Mouse (Mus musculus): ENCODE results near the gene Arhgap8. TPM values are rescaled to one million over a fixed set of nuclear protein-coding genes. Genes with fewer than 3 reads are reported as not detected.

Arhgap8 gene
- polyA plus RNA-seq, 1 experiment from 2014 or later: 4.3 TPM

- Histone ChIP-seq H3K4me1 (peaks cover 58% of the 10 kb centered on the region), H3K9me3 (no peaks in the 10 kb centered on the region), H3K4me3 (no peak overlapping the region), H3K27me3 (replicated peaks) (no peaks in the 10 kb centered on the region), H3K36me3 (no peaks in the 10 kb centered on the region), H3K27ac (peak overlapping the region; percentile 70), H3K9ac (0 out of 2 replicates have a peak overlapping the region, but pooled peaks have one; percentile 30), H3K4me2 (replicated peaks) (peak overlapping the region; percentile 38)
- WGBS: 16% methylated on average over 20 of the region's 20 CpGs
- ATAC-seq (ENCODE audit: low FRiP score, low read depth): peak; percentile 84
Measured at GRCm38 (mm10) chr15:84775421-84776174, 55.7 kb downstream of the Arhgap8 start.

DNA sequence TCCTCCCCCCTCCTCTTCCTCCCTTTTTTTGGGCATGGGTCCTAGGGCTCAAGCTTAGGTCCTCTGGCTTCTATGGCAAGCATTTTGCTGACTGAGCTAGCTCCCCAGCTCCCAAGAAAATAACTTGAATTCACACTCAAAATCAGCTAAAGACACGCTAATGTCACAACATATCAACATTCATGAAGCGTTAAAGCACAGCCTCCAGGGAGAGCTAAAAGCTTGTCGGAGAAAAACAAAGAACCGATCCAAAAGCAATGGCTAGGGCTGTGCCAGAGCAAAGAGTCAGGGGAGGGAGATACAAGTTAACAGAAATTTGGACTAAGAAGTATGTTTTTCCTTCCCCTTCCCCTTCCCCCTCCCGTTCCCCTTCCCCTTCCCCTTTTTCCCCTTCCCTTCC is 58.7 kb downstream of the Arhgap8 start:
- Histone ChIP-seq H3K9ac (no peak overlapping the region), H3K36me3 (no peaks in the 10 kb centered on the region), H3K4me2 (replicated peaks) (no peak overlapping the region), H3K9me3 (no peaks in the 10 kb centered on the region), H3K4me1 (peaks cover 39% of the 10 kb centered on the region), H3K27ac (no peak overlapping the region), H3K4me3 (no peak overlapping the region), H3K27me3 (replicated peaks) (no peaks in the 10 kb centered on the region)
- 43% methylated on average over 5 of the region's 5 CpGs for WGBS
- no peak for ATAC-seq (ENCODE audit: low FRiP score, low read depth)

- Histone ChIP-seq H3K4me1 (no peaks in the 10 kb centered on the region), H3K9me3 (no peaks in the 10 kb centered on the region), H3K27ac (no peak overlapping the region), H3K36me3 (peaks cover 51% of the 10 kb centered on the region), H3K4me3 (no peak overlapping the region), H3K4me2 (replicated peaks) (no peak overlapping the region), H3K27me3 (replicated peaks) (no peaks in the 10 kb centered on the region), H3K9ac (no peak overlapping the region)
- 96% methylated on average over 16 of the region's 16 CpGs for WGBS
- no peak for ATAC-seq (ENCODE audit: low FRiP score, low read depth)
Measured at GRCm38 (mm10) chr15:84784812-84785211, 65.0 kb downstream of the Arhgap8 start.

GRCm38 (mm10) chr15:84787161-84787560 is 67.3 kb downstream of the Arhgap8 start:
- Histone ChIP-seq H3K4me1 (no peaks in the 10 kb centered on the region), H3K4me2 (replicated peaks) (no peak overlapping the region), H3K4me3 (no peak overlapping the region), H3K9me3 (no peaks in the 10 kb centered on the region), H3K27me3 (replicated peaks) (no peaks in the 10 kb centered on the region), H3K27ac (no peak overlapping the region), H3K9ac (no peak overlapping the region), H3K36me3 (peaks cover 74% of the 10 kb centered on the region)
- no peak for ATAC-seq (ENCODE audit: low FRiP score, low read depth)
- 72% methylated on average over 10 of the region's 10 CpGs for WGBS

DNA sequence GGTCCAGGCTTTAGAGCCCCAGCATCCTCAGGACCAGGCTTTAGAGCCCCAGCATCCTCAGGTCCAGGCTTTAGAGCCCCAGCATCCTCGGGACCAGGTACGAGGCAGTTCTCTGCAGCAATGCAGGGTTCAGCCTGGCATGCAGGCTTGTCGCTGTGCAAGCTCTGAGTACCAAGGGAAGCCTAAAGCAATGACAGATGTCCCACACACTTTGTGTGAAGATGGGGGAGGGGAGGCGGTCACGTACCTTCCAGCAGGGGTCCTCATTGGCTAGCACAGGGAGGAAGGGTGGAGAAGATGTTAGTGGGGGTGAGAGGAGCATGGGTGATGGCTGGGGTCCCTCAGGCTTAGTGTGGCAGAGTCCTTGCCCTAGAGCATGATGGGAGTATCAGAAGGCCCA is 73.8 kb downstream of the Arhgap8 start:
- WGBS: 79% methylated on average over 5 of the region's 5 CpGs
- H3K27me3 ChIP-seq (replicated peaks): no peaks in the 10 kb centered on the region
- no peak for ATAC-seq (ENCODE audit: low FRiP score, low read depth)
- no peak overlapping the region for H3K9ac ChIP-seq
- H3K27ac ChIP-seq: no peak overlapping the region
- no peak overlapping the region for H3K4me2 ChIP-seq (replicated peaks)
- no peaks in the 10 kb centered on the region for H3K9me3 ChIP-seq
- no peaks in the 10 kb centered on the region for H3K4me1 ChIP-seq
- no peak overlapping the region for H3K4me3 ChIP-seq
- H3K36me3 ChIP-seq: peaks cover 88% of the 10 kb centered on the region

DNA sequence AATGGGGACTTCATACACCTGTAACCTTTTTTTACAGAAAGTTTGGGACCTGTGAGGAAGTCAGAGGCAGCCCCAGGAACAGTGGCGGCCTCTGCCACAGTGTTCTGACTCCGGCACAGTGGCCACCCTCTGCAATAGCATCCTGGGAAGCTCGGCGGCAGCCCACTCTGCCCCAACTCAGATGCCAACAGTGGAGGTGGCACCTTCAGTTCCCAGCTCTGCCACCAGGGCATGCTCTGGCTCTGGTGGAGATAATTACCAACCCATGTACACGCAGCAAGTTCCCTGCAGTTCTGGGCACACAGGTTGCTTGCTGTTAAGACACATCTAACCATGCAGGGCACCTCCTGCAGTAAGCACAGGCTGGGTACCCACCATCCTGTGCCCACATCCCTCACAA is 80.3 kb downstream of the Arhgap8 start:
- no peak overlapping the region for H3K4me2 ChIP-seq (replicated peaks)
- 90% methylated on average over 5 of the region's 5 CpGs for WGBS
- no peak overlapping the region for H3K27ac ChIP-seq
- no peak overlapping the region for H3K9ac ChIP-seq
- H3K27me3 ChIP-seq (replicated peaks): no peaks in the 10 kb centered on the region
- H3K4me3 ChIP-seq: no peak overlapping the region
- H3K36me3 ChIP-seq: peaks cover 93% of the 10 kb centered on the region
- no peaks in the 10 kb centered on the region for H3K9me3 ChIP-seq
- no peak for ATAC-seq (ENCODE audit: low FRiP score, low read depth)
- H3K4me1 ChIP-seq: no peaks in the 10 kb centered on the region

DNA sequence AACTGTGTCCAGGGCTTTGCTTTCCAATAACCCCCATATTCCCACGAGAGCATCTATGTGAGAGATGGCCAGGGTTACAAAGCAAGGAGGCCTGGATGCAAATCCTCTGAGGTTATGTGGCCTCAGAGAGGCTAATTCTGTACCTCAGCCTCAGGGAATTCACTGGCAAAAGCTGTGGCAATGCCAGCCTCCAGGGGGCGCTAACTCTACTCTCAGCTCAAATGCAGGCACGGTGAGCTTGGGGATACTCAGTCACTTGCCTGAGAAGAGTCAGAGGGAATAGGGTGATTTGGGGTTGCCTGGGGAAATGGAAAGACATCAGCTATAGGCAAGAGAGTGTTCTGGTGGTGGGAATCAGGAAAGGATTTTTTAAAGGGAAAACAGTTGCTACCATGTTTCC is 83.8 kb downstream of the Arhgap8 start:
- Histone ChIP-seq H3K4me2 (replicated peaks) (no peak overlapping the region), H3K4me1 (0 out of 2 replicates have a peak, but pooled peaks cover under 1% of the 10 kb centered on the region), H3K4me3 (no peak overlapping the region), H3K27ac (no peak overlapping the region), H3K36me3 (peaks cover 91% of the 10 kb centered on the region), H3K27me3 (replicated peaks) (no peaks in the 10 kb centered on the region), H3K9me3 (no peaks in the 10 kb centered on the region), H3K9ac (no peak overlapping the region)
- no peak for ATAC-seq (ENCODE audit: low FRiP score, low read depth)
- 53% methylated on average over 3 of the region's 3 CpGs for WGBS

- H3K36me3 ChIP-seq: peaks cover 44% of the 10 kb centered on the region
- no peak overlapping the region for H3K4me2 ChIP-seq (replicated peaks)
- ATAC-seq (ENCODE audit: low FRiP score, low read depth): no peak
- no peak overlapping the region for H3K4me3 ChIP-seq
- no peaks in the 10 kb centered on the region for H3K27me3 ChIP-seq (replicated peaks)
- H3K9me3 ChIP-seq: no peaks in the 10 kb centered on the region
- no peak overlapping the region for H3K9ac ChIP-seq
- 45% methylated on average over 21 of the region's 21 CpGs for WGBS
- H3K27ac ChIP-seq: no peak overlapping the region
- H3K4me1 ChIP-seq: peaks cover 49% of the 10 kb centered on the region
Measured at GRCm38 (mm10) chr15:84809275-84809952, 89.6 kb downstream of the Arhgap8 start.

DNA sequence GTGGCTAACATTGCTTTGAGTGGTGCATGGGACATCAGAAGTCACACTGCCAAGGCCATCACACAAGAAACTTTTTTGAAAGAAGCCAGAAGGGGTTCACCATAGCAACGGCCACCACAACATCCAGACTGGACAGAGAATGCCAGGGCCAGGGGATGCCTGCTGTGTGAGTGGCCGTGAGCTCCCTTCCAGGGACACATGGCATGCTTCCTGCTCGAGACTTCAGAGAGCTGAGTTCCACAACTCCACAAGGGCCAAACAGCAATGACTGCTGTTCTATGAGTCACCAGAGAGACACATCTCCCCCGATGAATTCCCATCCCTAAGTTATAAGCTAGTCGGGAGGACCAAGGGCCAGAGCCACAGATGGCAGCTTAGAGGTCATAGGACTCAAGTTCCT is 91.3 kb downstream of the Arhgap8 start:
- ATAC-seq (ENCODE audit: low FRiP score, low read depth): no peak
- 72% methylated on average over 5 of the region's 5 CpGs for WGBS
- Histone ChIP-seq H3K36me3 (peaks cover 31% of the 10 kb centered on the region), H3K4me2 (replicated peaks) (no peak overlapping the region), H3K4me3 (no peak overlapping the region), H3K4me1 (peaks cover 66% of the 10 kb centered on the region), H3K9me3 (no peaks in the 10 kb centered on the region), H3K27ac (no peak overlapping the region), H3K9ac (no peak overlapping the region), H3K27me3 (replicated peaks) (no peaks in the 10 kb centered on the region)

DNA sequence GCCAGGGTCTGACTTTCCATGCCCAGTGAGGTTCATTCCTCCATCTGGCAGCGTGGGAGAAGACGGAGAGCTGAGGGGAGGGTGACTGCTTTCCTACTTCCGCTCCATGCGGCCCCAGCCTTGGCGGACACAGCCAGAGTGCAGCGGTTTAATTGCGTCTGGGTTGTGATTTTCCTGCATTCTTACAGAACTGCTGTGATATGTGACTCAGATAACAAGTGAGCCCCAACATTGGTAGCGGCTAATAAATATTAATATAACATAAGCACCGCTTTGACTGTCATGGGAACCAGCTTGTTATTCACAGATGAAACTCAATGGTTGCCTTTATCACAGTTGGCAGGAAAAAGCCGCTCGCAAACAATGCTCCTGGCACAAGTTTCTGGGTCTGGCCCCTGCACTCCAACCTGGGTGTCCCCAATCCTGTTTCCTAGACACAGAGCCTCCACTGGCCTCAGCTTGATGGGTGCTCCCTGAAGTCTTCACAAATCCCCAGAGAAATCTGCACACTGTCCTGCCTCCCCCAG is 93.0 kb downstream of the Arhgap8 start:
- Histone ChIP-seq H3K36me3 (peaks cover 21% of the 10 kb centered on the region), H3K9me3 (no peaks in the 10 kb centered on the region), H3K27me3 (replicated peaks) (no peaks in the 10 kb centered on the region), H3K4me2 (replicated peaks) (no peak overlapping the region; the same call in 1 of the 2 replicates), H3K9ac (0 out of 2 replicates have a peak overlapping the region, but pooled peaks have one; percentile 17), H3K27ac (no peak overlapping the region), H3K4me3 (no peak overlapping the region), H3K4me1 (peaks cover 75% of the 10 kb centered on the region)
- WGBS: 77% methylated on average over 11 of the region's 11 CpGs
- no peak for ATAC-seq (ENCODE audit: low FRiP score, low read depth)

- Histone ChIP-seq H3K9me3 (no peaks in the 10 kb centered on the region), H3K36me3 (peaks cover 14% of the 10 kb centered on the region; the same call in 1 of the 2 replicates), H3K4me2 (replicated peaks) (no peak overlapping the region), H3K27ac (no peak overlapping the region), H3K4me1 (peaks cover 77% of the 10 kb centered on the region), H3K4me3 (no peak overlapping the region), H3K27me3 (replicated peaks) (no peaks in the 10 kb centered on the region), H3K9ac (no peak overlapping the region)
- WGBS: 33% methylated on average over 4 of the region's 4 CpGs
- no peak for ATAC-seq (ENCODE audit: low FRiP score, low read depth)
Measured at GRCm38 (mm10) chr15:84815171-84815570, 95.3 kb downstream of the Arhgap8 start.

DNA sequence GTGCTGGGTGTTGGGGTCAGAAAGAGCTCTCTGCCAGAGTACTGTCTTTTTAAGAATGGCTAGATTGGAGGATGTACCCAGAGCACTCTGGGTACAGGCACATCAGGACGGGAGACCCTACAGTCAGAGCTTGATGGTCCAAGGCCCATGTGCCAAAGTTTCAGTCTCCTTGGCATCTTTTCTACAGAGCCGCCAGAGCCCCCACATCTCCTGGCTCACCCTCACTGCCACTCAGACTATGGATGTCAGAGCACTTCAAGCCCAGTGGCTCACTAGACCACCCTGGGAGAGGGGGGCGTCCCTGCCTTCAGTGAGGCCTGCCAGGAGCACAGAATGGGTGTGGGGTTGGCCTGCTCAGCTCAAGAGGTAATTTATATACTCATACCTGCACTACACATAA is 97.7 kb downstream of the Arhgap8 start:
- ATAC-seq (ENCODE audit: low FRiP score, low read depth): no peak
- peaks cover 55% of the 10 kb centered on the region for H3K4me1 ChIP-seq

More for the DNA sequence above, 97.7 kb downstream of the Arhgap8 start:
- 91% methylated on average over 3 of the region's 3 CpGs for WGBS
- H3K4me3 ChIP-seq: no peak overlapping the region
- H3K9me3 ChIP-seq: no peaks in the 10 kb centered on the region
- H3K4me2 ChIP-seq (replicated peaks): no peak overlapping the region
- no peak overlapping the region for H3K9ac ChIP-seq
- peaks cover 14% of the 10 kb centered on the region; the same call in 1 of the 2 replicates for H3K36me3 ChIP-seq
- H3K27ac ChIP-seq: no peak overlapping the region
- no peaks in the 10 kb centered on the region for H3K27me3 ChIP-seq (replicated peaks)
